Mouse (Mus musculus): Measurements from ENCODE around the gene Qdpr.

DNA sequence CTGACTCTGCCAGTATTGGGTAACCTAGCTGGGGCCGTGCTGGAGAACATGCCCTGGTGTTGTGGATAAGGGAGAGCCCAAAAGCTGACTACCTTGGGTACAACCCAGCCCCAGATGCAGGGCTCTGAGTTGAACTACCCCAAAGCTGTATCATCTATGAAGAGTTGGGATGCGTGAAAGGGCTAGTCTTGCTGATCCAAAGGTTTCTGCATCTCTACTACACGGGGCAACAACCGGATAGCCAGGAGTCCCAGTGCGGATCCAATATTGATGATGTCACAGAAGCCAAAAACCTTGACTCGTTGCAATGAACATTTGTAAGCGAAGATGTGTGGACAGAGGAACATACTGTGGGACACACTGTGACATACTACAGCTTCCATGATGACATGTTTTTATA is 22.1 kb downstream of the Qdpr start:
- TF ChIP-seq CTCF (IDR thresholded peaks at IDR 0.05): no peak
- TF ChIP-seq EP300 (IDR thresholded peaks at IDR 0.05; ENCODE audit: insufficient read depth, low read depth, low read length): no peak

Data from heart, adult 2 months (tissue).